15 mouse cellular contexts compared by ENCODE assay signal in the genomic region with DNA sequence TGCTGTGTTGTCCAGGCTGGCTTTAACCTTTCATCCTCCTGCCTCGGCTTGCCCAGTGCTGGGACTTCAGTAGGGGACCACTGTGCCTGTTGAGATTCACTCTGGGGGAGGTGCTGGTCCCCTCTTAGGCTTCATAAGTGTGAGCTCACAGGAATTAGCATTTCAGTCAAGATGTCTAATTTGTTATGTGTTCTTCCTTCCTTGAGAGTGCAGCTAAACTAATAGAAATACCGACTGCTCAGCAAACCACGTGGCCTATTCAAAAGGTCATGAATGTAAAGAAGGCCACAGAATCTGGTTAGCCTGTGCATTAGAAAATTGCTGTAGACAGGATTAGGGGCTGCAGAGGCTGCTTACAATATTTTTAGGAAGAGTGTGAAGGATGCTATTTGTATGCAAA.
A peak's percentile ranks its signal among the peaks of the same experiment; 100 is the strongest.
DNase-seq lines count a peak whose midpoint lies in the region; ATAC-seq and TF ChIP-seq lines count a peak whose summit lies in the region.
"Had no signal": no experiment of that assay in that cellular context is flagged by ENCODE, and none has a peak within 500 bp of the region (broad histone marks: within the 10 kb centered on the region; RNA-seq: fewer than 3 reads in every experiment).

No protein-coding gene starts in this region.

- no peak for TF ChIP-seq CTCF in intestine, postnatal 0 days (IDR thresholded peaks at IDR 0.05; ENCODE audit: low read depth)
- TF ChIP-seq CTCF in left cerebral cortex, adult 2 months (IDR thresholded peaks at IDR 0.05), result no peak

- peaks cover 33% of the 10 kb centered on the region for H3K4me1 ChIP-seq in forebrain, embryonic 11.5 days (replicated peaks; ENCODE audit: control insufficient read depth, insufficient read depth, low read length)
- peaks cover 53% of the 10 kb centered on the region for H3K4me1 ChIP-seq in hindbrain, embryonic 14.5 days (replicated peaks; ENCODE audit: control insufficient read depth, insufficient read depth, low read length)
- H3K4me1 ChIP-seq in midbrain, embryonic 14.5 days (ENCODE audit: control insufficient read depth, insufficient read depth, low read length), result peaks cover 51% of the 10 kb centered on the region
- no peaks in the 10 kb centered on the region for H3K4me1 ChIP-seq in intestine, postnatal 0 days (replicated peaks; ENCODE audit: control insufficient read depth, insufficient read depth, low read length)

- peak; percentile 71 for ATAC-seq in forebrain, embryonic 11.5 days (replicated peaks; ENCODE audit: low FRiP score)
- ATAC-seq in hindbrain, embryonic 14.5 days (ENCODE audit: low FRiP score), result peak; percentile 18; the same call in 1 of the 2 replicates
- ATAC-seq in midbrain, embryonic 14.5 days (ENCODE audit: low FRiP score, low TSS enrichment), result peak; percentile 9; the same call in 1 of the 2 replicates
- ATAC-seq in intestine, postnatal 0 days, result no peak
- ATAC-seq: CD4-positive, CD25-positive, alpha-beta regulatory T cell, adult 4 months had no signal

- WGBS in forebrain, embryonic 11.5 days, result under 1% methylated on average over 3 of the region's 3 CpGs
- 5% methylated on average over 3 of the region's 3 CpGs for whole genome bisulfite sequencing in hindbrain, embryonic 14.5 days
- 0% methylated on average over 3 of the region's 3 CpGs for whole genome bisulfite sequencing in midbrain, embryonic 14.5 days
- WGBS in intestine, postnatal 0 days, result 51% methylated on average over 3 of the region's 3 CpGs

- peak overlapping the region; percentile 72 for H3K27ac ChIP-seq in forebrain, embryonic 11.5 days (ENCODE audit: low read depth, low read length)
- H3K27ac ChIP-seq in hindbrain, embryonic 14.5 days, result peak overlapping the region; percentile 83
- H3K27ac ChIP-seq in midbrain, embryonic 14.5 days (replicated peaks; ENCODE audit: low read depth, low read length), result peak overlapping the region; percentile 90
- H3K27ac ChIP-seq in intestine, postnatal 0 days (ENCODE audit: low read depth, low read length), result no peak overlapping the region
- H3K27ac ChIP-seq in left cerebral cortex, adult 2 months, result no peak overlapping the region
- H3K27ac ChIP-seq: macrophage had no signal

- intact Hi-C loops in left cerebral cortex, adult 2 months (cut with DNase I), result no loop called here

- no peaks in the 10 kb centered on the region for H3K9me3 ChIP-seq in forebrain, embryonic 11.5 days (ENCODE audit: control insufficient read depth, low read length)
- H3K9me3 ChIP-seq in hindbrain, embryonic 14.5 days (ENCODE audit: control insufficient read depth, low read length), result no peaks in the 10 kb centered on the region
- H3K9me3 ChIP-seq in midbrain, embryonic 14.5 days (ENCODE audit: control insufficient read depth, low read length), result no peaks in the 10 kb centered on the region
- no peaks in the 10 kb centered on the region for H3K9me3 ChIP-seq in intestine, postnatal 0 days (ENCODE audit: control insufficient read depth)
- H3K9me3 ChIP-seq: heart, embryonic 12.5 days had no signal

- no peak overlapping the region for H3K9ac ChIP-seq in forebrain, embryonic 11.5 days (ENCODE audit: low read length)
- H3K9ac ChIP-seq in hindbrain, embryonic 14.5 days, result 0 out of 2 replicates have a peak overlapping the region, but pooled peaks have one; percentile 4
- H3K9ac ChIP-seq in midbrain, embryonic 14.5 days (replicated peaks; ENCODE audit: low read length), result no peak overlapping the region
- H3K9ac ChIP-seq in intestine, postnatal 0 days (ENCODE audit: low read depth, low read length), result no peak overlapping the region
- H3K9ac ChIP-seq: heart, embryonic 12.5 days had no signal

- peaks cover 4% of the 10 kb centered on the region; the same call in 1 of the 2 replicates for H3K36me3 ChIP-seq in forebrain, embryonic 11.5 days (ENCODE audit: control insufficient read depth, insufficient read depth, low read length)
- H3K36me3 ChIP-seq in hindbrain, embryonic 14.5 days (replicated peaks; ENCODE audit: control insufficient read depth, insufficient read depth), result peaks cover 25% of the 10 kb centered on the region
- H3K36me3 ChIP-seq in midbrain, embryonic 14.5 days (ENCODE audit: control insufficient read depth, insufficient read depth, low read length), result peaks cover 22% of the 10 kb centered on the region
- no peaks in the 10 kb centered on the region for H3K36me3 ChIP-seq in intestine, postnatal 0 days (ENCODE audit: control insufficient read depth, insufficient read depth)
- H3K36me3 ChIP-seq: heart, embryonic 12.5 days had no signal

- DNase-seq in embryo, embryonic 11 days, result peak; percentile 38
- DNase-seq in forebrain, embryonic 11.5 days (ENCODE audit: low spot score), result peak; percentile 70
- no peak for DNase-seq in hindbrain, embryonic 14.5 days (ENCODE audit: low spot score)
- DNase-seq in midbrain, embryonic 14.5 days, result no peak
- DNase-seq in layer of hippocampus, postnatal 14 days (ENCODE audit: low spot score in 2 of 2), result no peak
- no peak for DNase-seq in left cerebral cortex, adult 2 months (ENCODE audit: extremely low spot score in 1 of 2, low spot score in 2 of 2)
- DNase-seq: cerebellum, adult 18-20 months; gastrocnemius, postnatal 25 days; heart, postnatal 4 days; kidney, adult 2 months; right cerebral cortex, postnatal 4 days had no signal

- no peaks in the 10 kb centered on the region for H3K27me3 ChIP-seq in forebrain, embryonic 11.5 days (ENCODE audit: control insufficient read depth, insufficient read depth, low read length)
- H3K27me3 ChIP-seq in hindbrain, embryonic 14.5 days (ENCODE audit: control insufficient read depth, insufficient read depth, low read length), result no peaks in the 10 kb centered on the region
- no peaks in the 10 kb centered on the region for H3K27me3 ChIP-seq in midbrain, embryonic 14.5 days (ENCODE audit: control insufficient read depth, insufficient read depth, low read length)
- no peaks in the 10 kb centered on the region for H3K27me3 ChIP-seq in intestine, postnatal 0 days (replicated peaks; ENCODE audit: control insufficient read depth, insufficient read depth, low read length)
- H3K27me3 ChIP-seq: heart, embryonic 12.5 days had no signal

- H3K4me2 ChIP-seq in forebrain, embryonic 11.5 days (ENCODE audit: low read depth, low read length, severe bottlenecking), result no peak overlapping the region
- no peak overlapping the region for H3K4me2 ChIP-seq in hindbrain, embryonic 14.5 days (replicated peaks)
- no peak overlapping the region for H3K4me2 ChIP-seq in midbrain, embryonic 14.5 days (ENCODE audit: low read length)
- no peak overlapping the region for H3K4me2 ChIP-seq in intestine, postnatal 0 days (replicated peaks; ENCODE audit: low read depth)
- H3K4me2 ChIP-seq: heart, embryonic 12.5 days had no signal

- no peak overlapping the region for H3K4me3 ChIP-seq in forebrain, embryonic 11.5 days (ENCODE audit: low read depth, low read length)
- H3K4me3 ChIP-seq in hindbrain, embryonic 14.5 days (replicated peaks; ENCODE audit: low read length), result no peak overlapping the region
- H3K4me3 ChIP-seq in midbrain, embryonic 14.5 days (replicated peaks; ENCODE audit: low read depth, low read length), result no peak overlapping the region
- H3K4me3 ChIP-seq in intestine, postnatal 0 days (ENCODE audit: low read depth, low read length), result no peak overlapping the region
- H3K4me3 ChIP-seq in left cerebral cortex, adult 2 months, result no peak overlapping the region
- H3K4me3 ChIP-seq: heart, embryonic 12.5 days had no signal

Comparison
In these comparisons a context has a peak if more than half of its experiments do, and no peak if none do; other contexts are left out.
1. DNase-seq: peak in embryo, embryonic 11 days (single experiment) and forebrain, embryonic 11.5 days (single experiment); none in hindbrain, embryonic 14.5 days (single experiment), midbrain, embryonic 14.5 days (single experiment), layer of hippocampus, postnatal 14 days (0 of 2) and left cerebral cortex, adult 2 months (0 of 2).
2. H3K27ac ChIP-seq: peak in forebrain, embryonic 11.5 days (single experiment), hindbrain, embryonic 14.5 days (single experiment) and midbrain, embryonic 14.5 days (single experiment); none in intestine, postnatal 0 days (single experiment) and left cerebral cortex, adult 2 months (single experiment).